ENCODE assay signal across 8 mouse cellular contexts in genomic region chr8:35193771-35194170, GRCm38 (mm10).
DNase-seq lines count a peak whose midpoint lies in the region; ATAC-seq and TF ChIP-seq lines count a peak whose summit lies in the region.

No protein-coding gene starts in this region.

- peaks cover 6% of the 10 kb centered on the region; the same call in 1 of the 2 replicates for H3K4me1 ChIP-seq in limb, embryonic 12.5 days (replicated peaks)
- H3K4me1 ChIP-seq in limb, embryonic 10.5 days: peaks cover 7% of the 10 kb centered on the region
- peaks cover 7% of the 10 kb centered on the region for H3K4me1 ChIP-seq in forebrain, embryonic 15.5 days
- H3K4me1 ChIP-seq in liver, postnatal 0 days (ENCODE audit: insufficient read depth): no peaks in the 10 kb centered on the region

- H3K36me3 ChIP-seq in limb, embryonic 12.5 days: no peaks in the 10 kb centered on the region
- no peaks in the 10 kb centered on the region for H3K36me3 ChIP-seq in limb, embryonic 10.5 days
- H3K36me3 ChIP-seq in forebrain, embryonic 15.5 days: no peaks in the 10 kb centered on the region
- no peaks in the 10 kb centered on the region for H3K36me3 ChIP-seq in liver, postnatal 0 days (replicated peaks; ENCODE audit: insufficient read depth, low read length)

- no peaks in the 10 kb centered on the region for H3K9me3 ChIP-seq in limb, embryonic 12.5 days
- H3K9me3 ChIP-seq in limb, embryonic 10.5 days (replicated peaks): no peaks in the 10 kb centered on the region
- H3K9me3 ChIP-seq in forebrain, embryonic 15.5 days: no peaks in the 10 kb centered on the region
- H3K9me3 ChIP-seq in liver, postnatal 0 days (ENCODE audit: low read length): no peaks in the 10 kb centered on the region

- no peak for TF ChIP-seq EP300 in liver, postnatal 0 days (IDR thresholded peaks at IDR 0.05; ENCODE audit: low read depth)

- 52% methylated on average over 1 of the region's 1 CpGs for WGBS in limb, embryonic 12.5 days
- 82% methylated on average over 1 of the region's 1 CpGs for WGBS in limb, embryonic 10.5 days
- WGBS in forebrain, embryonic 15.5 days: 17% methylated on average over 1 of the region's 1 CpGs
- 42% methylated on average over 1 of the region's 1 CpGs for WGBS in liver, postnatal 0 days (ENCODE audit: insufficient replicate concordance)

- H3K4me3 ChIP-seq in limb, embryonic 12.5 days (replicated peaks): no peak overlapping the region
- H3K4me3 ChIP-seq in limb, embryonic 10.5 days: no peak overlapping the region
- H3K4me3 ChIP-seq in forebrain, embryonic 15.5 days: no peak overlapping the region
- no peak overlapping the region for H3K4me3 ChIP-seq in liver, postnatal 0 days (ENCODE audit: low read depth, low read length)

- no peak overlapping the region for H3K4me2 ChIP-seq in limb, embryonic 12.5 days
- no peak overlapping the region for H3K4me2 ChIP-seq in forebrain, embryonic 15.5 days (replicated peaks)
- no peak overlapping the region for H3K4me2 ChIP-seq in liver, postnatal 0 days (ENCODE audit: low read depth, low read length)

- TF ChIP-seq CTCF in liver, postnatal 0 days (IDR thresholded peaks at IDR 0.05; ENCODE audit: low read depth): peak; percentile 23

- H3K9ac ChIP-seq in limb, embryonic 12.5 days (replicated peaks): no peak overlapping the region
- no peak overlapping the region for H3K9ac ChIP-seq in forebrain, embryonic 15.5 days (replicated peaks)
- no peak overlapping the region for H3K9ac ChIP-seq in liver, postnatal 0 days (replicated peaks)

- no peak overlapping the region for H3K27ac ChIP-seq in limb, embryonic 12.5 days
- no peak overlapping the region for H3K27ac ChIP-seq in limb, embryonic 10.5 days
- no peak overlapping the region for H3K27ac ChIP-seq in forebrain, embryonic 15.5 days (replicated peaks)
- no peak overlapping the region for H3K27ac ChIP-seq in liver, postnatal 0 days (ENCODE audit: low read depth)

- peak; percentile 45 for DNase-seq in adrenal gland, postnatal 10 days
- no peak for DNase-seq in adrenal gland, adult 2 months
- DNase-seq in limb, embryonic 10.5 days (ENCODE audit: low spot score): no peak
- DNase-seq in liver, postnatal 0 days: no peak
- no peak for DNase-seq in ovary, postnatal 36 days (ENCODE audit: low spot score)

- H3K27me3 ChIP-seq in limb, embryonic 12.5 days: no peaks in the 10 kb centered on the region
- no peaks in the 10 kb centered on the region for H3K27me3 ChIP-seq in limb, embryonic 10.5 days (ENCODE audit: low read depth, poor library complexity, severe bottlenecking)
- H3K27me3 ChIP-seq in forebrain, embryonic 15.5 days: no peaks in the 10 kb centered on the region
- no peaks in the 10 kb centered on the region for H3K27me3 ChIP-seq in liver, postnatal 0 days (ENCODE audit: insufficient read depth, low read length)

- peak; percentile 58; the same call in 1 of the 2 replicates for ATAC-seq in limb, embryonic 12.5 days (ENCODE audit: insufficient number of reproducible peaks, insufficient read depth, low FRiP score, low TSS enrichment, low read depth)
- ATAC-seq in forebrain, embryonic 15.5 days (replicated peaks): peak; percentile 66; the same call in 1 of the 2 replicates
- no peak for ATAC-seq in liver, postnatal 0 days
- ATAC-seq in granulocyte monocyte progenitor cell, adult 5-6 weeks (replicated peaks; ENCODE audit: poor library complexity, severe bottlenecking): no peak

Comparison
In these comparisons a context has a peak if more than half of its experiments do, and no peak if none do; other contexts are left out.
1. ATAC-seq: peak in limb, embryonic 12.5 days (single experiment) and forebrain, embryonic 15.5 days (single experiment); none in liver, postnatal 0 days (single experiment) and granulocyte monocyte progenitor cell, adult 5-6 weeks (single experiment).